Mouse (Mus musculus) testis, adult 2 months (tissue): ENCODE results near the gene Grm1.

Source experiments
- CTCF ChIP-seq: fragments of 200-500 bp; IDR thresholded peaks from 2 replicates; pipeline ENCODE4 v1.5.1; 2012; ENCODE audit warnings: low read depth, mild to moderate bottlenecking, inconsistent platforms, low read length, moderate library complexity; ENCODE audit not compliant: control insufficient read depth, insufficient read depth, insufficient replicate concordance
- POLR2A ChIP-seq: fragments of 200-500 bp; IDR thresholded peaks from 2 replicates; pipeline ENCODE4 v1.6.1; 2012; ENCODE audit warnings: low read depth, mild to moderate bottlenecking, inconsistent platforms, low read length, moderate library complexity; ENCODE audit not compliant: control insufficient read depth

GRCm38 (mm10) chr10:11039323-11039722 is 42.8 kb downstream of the Grm1 start:
- TF ChIP-seq CTCF (no peak), POLR2A (no peak)
